Mouse (Mus musculus) spleen, postnatal 14 days (tissue): ENCODE results near the gene Vps9d1.
A peak's percentile ranks its signal among the peaks of the same experiment; 100 is the strongest.

Source experiments
- DNase-seq, 2 experiments: peaks; one replicate each; pipeline ENCODE4 v3.0.0; 2021 to 2022; ENCODE audit warnings: low spot score in 2 of 2

Gene Vps9d1

DNA sequence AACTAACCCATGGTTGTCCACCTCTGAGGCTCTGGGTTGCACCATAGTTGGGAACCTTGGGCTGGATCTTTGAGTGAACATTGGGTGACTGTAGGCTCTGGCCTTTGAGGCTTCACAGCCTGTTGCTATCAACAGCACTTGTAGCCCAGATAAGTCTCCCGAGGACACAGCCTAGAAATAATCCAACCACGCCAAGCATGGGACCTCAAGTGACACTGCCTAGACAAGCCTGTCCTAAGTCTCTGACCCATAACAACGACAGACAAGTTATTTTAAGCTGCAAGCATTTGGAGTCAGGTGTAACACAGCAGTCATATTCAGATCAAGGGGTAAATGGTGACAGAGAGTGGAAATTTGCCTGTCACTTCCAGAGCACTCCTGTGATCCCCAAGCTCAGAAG, 38.7 kb downstream of the Vps9d1 start:
- DNase-seq: no peak

DNA sequence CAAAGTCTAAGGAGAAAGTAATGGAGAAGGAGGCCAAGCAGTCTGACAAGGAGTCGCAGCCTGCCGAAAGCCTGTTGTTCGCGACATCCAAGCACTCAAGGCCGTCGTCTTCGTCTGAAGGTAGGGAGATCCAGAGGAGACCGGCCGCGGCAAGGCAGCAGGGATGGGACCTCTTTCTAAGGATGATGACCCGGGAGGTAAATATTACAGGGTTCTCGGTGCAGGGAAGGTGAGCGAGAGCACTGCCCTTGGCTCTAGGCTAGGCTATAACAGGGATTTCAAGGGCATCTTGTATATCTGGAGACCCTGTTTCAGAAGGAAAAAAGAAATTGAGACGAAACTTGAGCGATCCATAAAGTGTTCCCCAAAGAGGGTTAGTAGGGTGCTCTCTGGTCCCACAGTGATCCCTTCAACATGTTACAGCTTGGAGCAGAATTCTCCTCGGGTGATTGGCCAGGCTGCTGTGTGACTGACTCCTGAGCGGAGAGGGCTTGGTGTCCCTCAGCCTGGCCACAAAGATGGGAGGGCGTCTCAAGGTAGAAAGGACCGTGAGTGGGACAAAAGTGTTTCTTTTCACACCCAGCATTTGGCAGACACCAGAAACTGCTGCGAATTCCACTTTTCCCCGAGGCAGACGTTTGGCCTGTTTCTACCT, 40.9 kb downstream of the Vps9d1 start:
- no peak for DNase-seq

DNA sequence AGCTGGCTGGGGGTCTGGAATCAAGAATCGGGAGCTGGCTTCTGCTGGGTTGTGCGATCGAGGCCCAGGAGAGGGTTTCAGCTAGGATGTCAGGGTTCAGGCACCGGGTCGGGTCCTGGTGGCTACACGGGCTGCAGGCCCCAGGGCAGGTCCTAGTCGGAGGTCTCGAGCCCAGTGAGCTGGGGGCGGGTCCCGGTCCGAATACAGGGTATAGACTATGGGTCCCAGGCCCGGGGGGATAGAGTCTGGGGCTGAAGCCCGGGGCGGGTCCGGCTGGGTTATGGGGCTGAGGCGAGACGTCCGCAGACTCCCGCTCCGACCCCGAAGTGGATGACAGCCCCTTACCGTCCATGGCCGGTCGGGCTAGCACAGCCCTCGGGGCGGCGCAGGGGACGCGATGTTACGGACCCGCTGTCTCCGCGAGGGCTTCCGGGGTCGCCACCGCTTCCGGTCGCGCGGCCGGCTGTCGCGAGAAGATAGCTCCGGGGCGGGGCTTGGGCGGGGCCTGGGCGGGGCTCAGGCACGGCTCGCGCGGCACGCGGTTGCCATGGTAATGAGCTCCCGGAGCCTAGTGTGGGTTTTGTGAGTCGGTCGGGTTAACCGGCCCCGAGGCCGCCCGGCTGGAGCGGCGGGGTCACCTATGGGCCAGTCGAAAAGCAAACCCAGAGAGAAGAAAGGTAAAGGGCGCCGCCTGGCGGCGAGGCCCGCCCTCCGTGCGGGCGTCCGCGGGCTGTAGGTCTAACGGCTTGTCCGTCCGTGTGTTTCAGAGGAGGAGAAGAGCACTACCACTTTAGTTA, 41.6 kb downstream of the Vps9d1 start, which contains the start of the genes Chmp1a and Spata33:
Chmp1a (minus strand) TSS at position 443 of the 797 bp plus-strand sequence.
Spata33 (plus strand) TSS at position 512 of the 797 bp plus-strand sequence.
- DNase-seq: peak; percentile 74 to 84

DNA sequence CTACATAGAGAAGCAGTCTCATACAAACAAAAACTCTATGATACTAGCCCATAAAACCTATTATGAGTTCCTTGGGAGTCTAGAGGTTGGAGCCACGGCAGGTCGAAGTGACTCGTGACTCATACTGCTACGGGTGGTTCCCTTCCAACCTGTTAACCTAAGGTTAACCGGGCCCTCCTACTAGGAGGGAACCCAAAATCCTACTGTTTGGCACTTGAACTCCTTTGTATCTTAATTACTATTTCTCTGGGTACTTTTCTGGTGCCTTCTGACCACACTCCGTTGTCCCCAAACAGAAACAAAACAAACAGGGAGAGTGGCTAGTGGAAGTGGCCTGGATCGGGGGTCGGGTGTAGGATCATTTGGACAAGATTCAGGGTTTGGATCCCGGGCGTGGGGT, 42.3 kb downstream of the Vps9d1 start:
- DNase-seq: no peak

DNA sequence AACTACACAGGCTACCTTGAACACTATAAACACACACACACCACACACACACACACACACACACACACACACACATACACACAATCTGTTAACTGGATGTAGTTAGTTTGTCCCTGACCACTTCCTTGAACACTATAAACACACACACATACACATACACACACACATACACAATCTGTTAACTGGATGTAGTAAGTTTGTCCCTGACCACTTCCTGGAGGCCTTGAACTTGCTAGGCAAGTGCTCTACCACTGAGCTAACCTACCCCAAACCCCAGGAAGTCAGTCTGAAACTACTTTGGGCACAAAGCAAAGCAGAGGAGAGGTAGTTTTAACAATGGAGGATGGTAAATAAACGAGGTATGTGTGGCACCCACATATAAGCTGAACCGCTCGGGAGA, 50.6 kb downstream of the Vps9d1 start:
- DNase-seq: no peak

DNA sequence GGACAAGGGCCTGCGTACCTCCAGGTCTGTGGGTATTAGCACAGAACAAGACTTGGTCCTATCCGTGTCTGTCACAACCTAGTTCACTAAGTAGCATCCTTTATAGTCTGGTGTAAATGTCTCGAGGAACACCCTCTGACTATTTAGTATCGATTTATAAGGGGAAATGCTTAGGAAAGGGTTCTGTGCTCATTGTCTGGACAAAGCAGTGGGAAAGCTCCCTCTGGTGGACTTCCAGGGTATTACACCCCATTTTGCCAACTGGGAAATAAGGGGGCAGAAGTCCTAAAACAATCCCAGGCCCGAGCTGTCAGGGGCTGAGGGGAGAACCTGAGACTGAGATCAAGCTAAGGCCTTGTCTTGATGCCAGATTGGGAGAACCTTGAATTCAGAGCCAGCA, 51.9 kb downstream of the Vps9d1 start:
- peak; percentile 40 to 67 for DNase-seq

DNA sequence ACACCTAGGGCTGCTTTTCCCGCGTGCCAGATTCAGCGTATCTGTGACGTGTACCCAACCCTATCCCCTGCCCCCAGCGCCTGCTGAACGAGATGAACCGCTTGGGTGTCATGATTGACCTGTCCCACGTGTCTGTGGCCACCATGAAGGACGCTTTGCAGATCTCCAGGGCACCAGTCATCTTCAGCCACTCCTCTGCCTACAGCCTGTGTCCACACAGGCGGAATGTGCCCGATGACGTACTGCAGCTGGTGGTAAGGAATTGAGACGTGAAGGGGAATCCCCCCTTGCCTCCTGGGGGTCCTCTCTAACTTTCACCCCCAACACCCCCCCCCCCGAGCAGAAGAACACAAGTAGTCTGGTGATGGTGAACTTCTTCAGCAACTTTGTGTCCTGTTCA, 54.3 kb downstream of the Vps9d1 start:
- no peak for DNase-seq

DNA sequence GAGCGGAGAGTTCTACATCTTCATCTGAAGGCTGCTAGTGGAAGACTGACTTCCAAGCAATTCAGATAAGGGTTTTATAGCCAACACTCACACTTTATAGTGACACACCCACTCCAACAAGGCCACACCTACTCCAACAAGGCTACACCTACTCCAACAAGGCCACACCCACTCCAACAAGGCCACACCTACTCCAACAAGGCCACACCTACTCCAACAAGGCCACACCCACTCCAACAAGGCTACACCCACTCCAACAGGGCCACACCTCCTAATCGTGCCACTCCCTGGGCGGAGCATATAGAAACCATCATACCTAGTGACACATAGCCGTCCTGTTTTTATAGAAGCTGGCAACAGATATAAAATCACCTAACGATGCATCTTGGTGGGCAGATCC, 57.1 kb downstream of the Vps9d1 start:
- peak; percentile 25 to 42 for DNase-seq

DNA sequence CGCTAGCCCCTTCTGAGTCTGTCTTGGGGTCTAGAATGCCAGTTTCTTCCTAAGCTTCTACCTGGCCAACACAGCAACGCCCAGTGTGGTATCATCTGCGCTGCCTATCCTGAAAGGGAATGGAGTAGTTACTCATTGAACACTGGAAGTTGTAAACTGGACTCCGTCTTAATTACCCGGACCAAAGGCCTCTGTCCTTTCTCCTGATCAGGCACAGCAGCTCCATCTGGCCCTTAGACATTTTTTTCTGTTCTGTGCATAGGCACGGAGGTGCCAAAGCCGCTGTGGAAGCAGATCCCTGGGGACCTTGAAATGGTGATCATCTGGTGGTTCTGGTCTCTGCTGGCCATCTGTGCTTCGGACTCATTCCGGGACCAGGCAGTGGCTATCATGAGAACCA, 60.4 kb downstream of the Vps9d1 start:
- no peak for DNase-seq
